Mouse (Mus musculus) left cerebral cortex, postnatal 14 days (tissue): ENCODE results near the gene D16Ertd472e. TPM values are rescaled to one million over a fixed set of nuclear protein-coding genes. Genes with fewer than 3 reads are reported as not detected.

Experiments used
- DNase-seq, 2 experiments: peaks; one replicate each; pipeline ENCODE4 v3.0.0; 2021 to 2022; ENCODE audit warnings: low spot score in 2 of 2, mixed read lengths in 1 of 2
- intact Hi-C: fragments of 180-260 bp; cut with DNase I; formaldehyde crosslinking; loops from one replicate; pipeline ENCODE4 v1.15.1; 2025
- long read RNA-seq, 2 experiments: library from polyadenylated mRNA; stranded (forward); transcript quantifications; one replicate each; pipeline ENCODE4 v2.0.0; 2021
- total RNA-seq, 2 experiments: library from RNA; stranded (reverse); gene quantifications; 2 replicates each; pipeline ENCODE4 v1.2.3; 2021

Gene D16Ertd472e
- 1 to 10 TPM; 5.2 to 7.0 TPM for total RNA-seq
- long read RNA-seq, experiment 1, partial matches to known transcripts, result 2 of 5 reads
- long read RNA-seq, experiment 1, other reads (novel, unspliced or antisense), result 1 of 5 reads
- long read RNA-seq, experiment 2, full-length matches to known transcripts, result 2 of 3 reads
- long read RNA-seq, experiment 2, partial matches to known transcripts, result 0 of 3 reads
- long read RNA-seq, experiment 2, other reads (novel, unspliced or antisense), result 1 of 3 reads

- DNase-seq, result peak; percentile 72 to 74
- intact Hi-C loops, result loop anchor here (5.0 kb wide), 1 partner anchor 124 kb away; no protein-coding TSS in a partner anchor
Measured at GRCm38 (mm10) chr16:78576478-78577084, at the start of gene D16Ertd472e. TSS of gene D16Ertd472e (minus strand) at chr16:78576708.

- DNase-seq, result no peak
- intact Hi-C loops, result loop anchor here (5.0 kb wide), 1 partner anchor 425 kb away; no protein-coding TSS in a partner anchor
Measured at GRCm38 (mm10) chr16:78622755-78623154, 46.2 kb upstream of the D16Ertd472e start.

GRCm38 (mm10) chr16:78619386-78619785 lies 42.9 kb upstream of the D16Ertd472e start:
- intact Hi-C loops, result no loop called here
- DNase-seq, result no peak

- DNase-seq, result no peak
- intact Hi-C loops, result no loop called here
Measured at GRCm38 (mm10) chr16:78617757-78618532, 41.4 kb upstream of the D16Ertd472e start.

- DNase-seq, result no peak
- intact Hi-C loops, result no loop called here
Measured at GRCm38 (mm10) chr16:78606202-78606601, 29.7 kb upstream of the D16Ertd472e start.

GRCm38 (mm10) chr16:78598919-78599318 lies 22.4 kb upstream of the D16Ertd472e start:
- intact Hi-C loops, result no loop called here
- no peak for DNase-seq

- intact Hi-C loops, result no loop called here
- no peak for DNase-seq
Measured at GRCm38 (mm10) chr16:78596381-78596780, 19.9 kb upstream of the D16Ertd472e start.

- intact Hi-C loops, result no loop called here
- DNase-seq, result no peak
Measured at GRCm38 (mm10) chr16:78595821-78596220, 19.3 kb upstream of the D16Ertd472e start.

GRCm38 (mm10) chr16:78594154-78594553 lies 17.6 kb upstream of the D16Ertd472e start:
- intact Hi-C loops, result no loop called here
- DNase-seq, result no peak

GRCm38 (mm10) chr16:78591130-78591529 lies 14.6 kb upstream of the D16Ertd472e start:
- intact Hi-C loops, result no loop called here
- DNase-seq, result no peak

- no peak for DNase-seq
- intact Hi-C loops, result no loop called here
Measured at GRCm38 (mm10) chr16:78588821-78589220, 12.3 kb upstream of the D16Ertd472e start.

GRCm38 (mm10) chr16:78586621-78587020 lies 10.1 kb upstream of the D16Ertd472e start:
- intact Hi-C loops, result no loop called here
- DNase-seq, result no peak

GRCm38 (mm10) chr16:78585664-78586397 lies 9.3 kb upstream of the D16Ertd472e start:
- DNase-seq, result no peak
- intact Hi-C loops, result no loop called here

- no peak for DNase-seq
- intact Hi-C loops, result no loop called here
Measured at GRCm38 (mm10) chr16:78585163-78585562, 8.7 kb upstream of the D16Ertd472e start.

GRCm38 (mm10) chr16:78583968-78584367 lies 7.5 kb upstream of the D16Ertd472e start:
- intact Hi-C loops, result no loop called here

GRCm38 (mm10) chr16:78580387-78580786 lies 3.9 kb upstream of the D16Ertd472e start:
- intact Hi-C loops, result no loop called here
- no peak for DNase-seq

More at GRCm38 (mm10) chr16:78583968-78584367, 7.5 kb upstream of the D16Ertd472e start:
- DNase-seq, result no peak

GRCm38 (mm10) chr16:78579386-78579785 lies 2.9 kb upstream of the D16Ertd472e start:
- intact Hi-C loops, result loop anchor here (5.0 kb wide), 1 partner anchor 127 kb away; no protein-coding TSS in a partner anchor
- no peak for DNase-seq

- intact Hi-C loops, result loop anchor here (5.0 kb wide), 1 partner anchor 125 kb away; no protein-coding TSS in a partner anchor
Measured at GRCm38 (mm10) chr16:78577085-78577671, 670 bp upstream of the D16Ertd472e start.

GRCm38 (mm10) chr16:78575852-78576477 lies 543 bp downstream of the D16Ertd472e start:
- intact Hi-C loops, result loop anchor here (5.0 kb wide), 1 partner anchor 124 kb away; no protein-coding TSS in a partner anchor
- peak; percentile 29 to 48 for DNase-seq

More at GRCm38 (mm10) chr16:78577085-78577671, 670 bp upstream of the D16Ertd472e start:
- no peak for DNase-seq
